Mouse (Mus musculus): Measurements from ENCODE around the gene Palm3.

Gene Palm3

GRCm38 (mm10) chr8:84025863-84026262 lies 4.6 kb downstream of the Palm3 start:
- DNase-seq (ENCODE audit: low spot score), result no peak

- no peak for DNase-seq (ENCODE audit: low spot score)
Measured at GRCm38 (mm10) chr8:84027449-84027848, 6.2 kb downstream of the Palm3 start.

DNA sequence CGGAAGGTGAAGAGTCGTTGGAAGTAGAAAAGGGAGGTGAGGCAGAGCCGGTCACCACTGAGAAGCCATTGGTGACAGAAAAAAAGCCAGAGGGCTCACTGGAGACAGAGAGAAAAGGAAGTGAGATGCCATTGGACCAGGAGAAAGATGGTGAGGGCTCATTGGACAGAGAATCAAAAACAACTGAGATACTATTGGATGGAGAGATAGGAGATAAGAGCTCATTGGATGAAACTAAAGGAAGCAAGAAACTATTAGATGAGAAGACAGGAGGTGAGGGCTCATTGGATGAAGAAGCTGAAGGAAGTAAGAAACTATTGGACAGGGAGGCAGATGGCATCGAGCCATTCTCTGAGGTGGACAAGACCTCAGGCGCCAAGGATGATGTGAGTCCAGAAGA lies 8.0 kb downstream of the Palm3 start:
- DNase-seq (ENCODE audit: low spot score), result no peak

DNA sequence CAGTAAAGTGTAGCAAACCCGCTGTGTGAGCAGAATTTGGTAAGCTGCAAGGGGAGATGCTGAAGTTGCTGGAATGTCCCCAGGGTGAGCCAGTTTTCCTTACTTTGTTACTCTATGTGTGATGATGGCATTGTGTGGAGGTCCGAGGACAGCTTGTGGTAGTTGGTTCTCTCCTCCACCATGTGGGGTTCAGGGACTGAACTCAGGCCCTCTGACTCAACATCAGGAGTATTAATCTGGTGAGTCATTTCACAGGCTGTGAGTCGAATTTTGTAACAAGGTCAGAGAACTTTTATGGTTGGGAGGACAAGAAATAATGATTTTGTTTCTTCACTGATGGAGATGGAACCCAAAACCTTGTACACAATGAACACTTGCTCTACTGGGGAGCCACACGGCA lies 11.5 kb downstream of the Palm3 start:
- DNase-seq (ENCODE audit: low spot score), result no peak

GRCm38 (mm10) chr8:84038015-84038414 lies 16.7 kb downstream of the Palm3 start:
- DNase-seq (ENCODE audit: low spot score), result no peak

DNA sequence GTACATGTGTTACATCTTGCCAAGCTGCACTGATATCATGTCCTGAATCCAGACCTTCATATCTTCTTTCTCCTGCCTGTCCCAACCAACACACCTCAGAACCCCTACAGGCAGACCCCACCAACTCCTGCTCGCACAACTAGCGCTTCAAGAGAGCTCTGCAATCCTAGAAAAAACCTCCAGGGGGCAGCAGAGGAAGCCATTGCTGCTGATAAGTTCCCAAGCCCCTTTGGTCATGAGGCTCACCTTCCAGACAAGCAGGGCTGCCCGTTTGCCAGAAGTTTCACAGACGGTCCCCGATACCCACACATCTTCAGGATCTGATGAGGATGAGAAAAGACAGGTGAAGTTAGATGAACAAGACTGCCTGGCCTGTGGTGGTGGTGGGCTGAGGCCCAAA lies 17.8 kb downstream of the Palm3 start:
- DNase-seq (ENCODE audit: low spot score), result peak; percentile 81

- DNase-seq (ENCODE audit: low spot score), result peak; percentile 40
Measured at GRCm38 (mm10) chr8:84042066-84042947, 21.0 kb downstream of the Palm3 start, which contains the start of gene Il27ra. Il27ra (minus strand) TSS chr8:84042589.

DNA sequence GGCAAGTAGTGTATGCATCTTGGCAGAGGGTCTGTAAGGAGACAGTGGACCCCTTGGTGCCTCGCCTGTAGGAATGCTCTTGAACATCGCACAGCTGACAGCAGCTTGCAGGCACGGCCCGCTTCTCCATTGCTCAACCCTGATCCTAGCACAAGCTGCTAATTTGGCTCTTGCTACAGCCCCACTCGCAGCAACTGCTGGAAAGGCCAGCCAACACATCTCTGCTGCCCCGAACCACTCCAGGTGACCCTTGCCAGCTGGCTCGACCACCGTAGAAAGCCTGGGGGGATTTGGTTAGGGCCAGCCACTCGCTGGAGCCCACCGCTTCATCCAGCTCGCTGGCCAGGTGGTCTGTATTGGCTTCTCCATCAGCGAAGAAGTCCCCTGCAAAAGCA lies 21.7 kb downstream of the Palm3 start:
- no peak for DNase-seq (ENCODE audit: low spot score)

- no peak for DNase-seq (ENCODE audit: low spot score)
Measured at GRCm38 (mm10) chr8:84044103-84044502, 22.8 kb downstream of the Palm3 start.

DNA sequence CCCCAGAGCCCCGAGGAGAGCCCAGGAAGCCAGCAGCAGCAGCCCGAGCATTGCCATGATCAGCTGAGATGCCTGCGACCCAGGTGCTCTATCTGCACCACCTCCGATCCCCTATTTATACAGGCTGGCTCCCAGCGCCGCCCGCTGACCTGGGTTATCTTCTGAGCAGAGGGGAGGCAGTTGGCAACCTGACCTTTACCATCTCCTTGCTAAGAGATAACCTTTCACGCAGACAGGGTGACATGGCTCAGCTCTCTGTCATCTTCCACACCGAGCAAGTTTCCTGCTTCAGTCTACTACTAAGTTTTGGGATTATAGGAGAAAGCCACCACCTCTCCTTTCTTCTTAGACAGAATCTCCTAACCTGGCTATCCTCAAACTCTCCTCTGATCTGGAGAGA lies 23.6 kb downstream of the Palm3 start, which contains the start of gene Rln3:
Rln3 (minus strand) TSS at position 101 of the 400 bp plus-strand sequence.
- no peak for DNase-seq (ENCODE audit: low spot score)

- no peak for DNase-seq (ENCODE audit: low spot score)
Measured at GRCm38 (mm10) chr8:84046505-84046904, 25.2 kb downstream of the Palm3 start.

- DNase-seq (ENCODE audit: low spot score), result no peak
Measured at GRCm38 (mm10) chr8:84048171-84048570, 26.9 kb downstream of the Palm3 start.

GRCm38 (mm10) chr8:84052746-84053145 lies 31.5 kb downstream of the Palm3 start:
- no peak for DNase-seq (ENCODE audit: low spot score)

- no peak for DNase-seq (ENCODE audit: low spot score)
Measured at GRCm38 (mm10) chr8:84053229-84053628, 32.0 kb downstream of the Palm3 start.

DNA sequence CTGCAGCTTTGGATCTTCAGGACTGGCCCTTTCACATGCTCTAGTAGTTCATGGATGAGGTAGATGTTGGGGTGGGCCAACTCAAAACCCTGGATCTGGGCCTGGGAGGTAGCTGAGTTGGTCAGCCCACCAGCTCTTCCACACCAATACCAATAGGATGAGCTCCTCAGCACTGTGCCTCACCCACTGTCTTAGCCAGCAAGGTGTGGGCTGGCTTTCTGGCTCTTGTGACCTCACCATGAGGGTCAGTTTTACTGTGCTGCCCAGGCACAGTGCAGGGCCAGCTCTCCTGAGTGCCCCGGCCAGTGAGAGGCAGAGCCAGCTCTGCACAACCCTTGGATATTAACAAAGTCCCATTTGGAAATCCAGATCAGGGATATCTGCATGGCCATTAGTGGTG lies 36.6 kb downstream of the Palm3 start:
- no peak for DNase-seq (ENCODE audit: low spot score)

GRCm38 (mm10) chr8:84059226-84059625 lies 38.0 kb downstream of the Palm3 start:
- DNase-seq (ENCODE audit: low spot score), result no peak

DNA sequence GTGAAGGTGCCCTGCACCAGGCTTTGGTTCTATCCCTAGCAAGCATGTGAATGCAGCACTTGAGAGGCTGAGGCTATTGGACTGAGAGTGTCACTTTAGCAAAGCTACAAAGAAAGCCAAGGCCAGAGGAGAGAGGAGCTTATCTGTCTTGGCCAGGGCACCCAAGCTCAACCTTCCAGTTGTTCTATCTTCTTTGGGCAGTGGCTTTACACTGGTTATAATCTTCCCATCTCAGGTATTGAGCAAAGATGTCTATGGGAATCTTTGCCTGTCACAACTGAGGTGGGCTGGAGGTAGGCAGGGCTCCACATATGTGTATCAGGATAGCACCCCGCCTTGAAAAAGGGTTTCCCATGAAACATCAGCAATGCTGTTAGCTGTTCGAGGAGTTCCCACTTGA lies 39.0 kb downstream of the Palm3 start:
- DNase-seq (ENCODE audit: low spot score), result no peak

GRCm38 (mm10) chr8:84063861-84064610 lies 42.8 kb downstream of the Palm3 start:
- DNase-seq (ENCODE audit: low spot score), result no peak

DNA sequence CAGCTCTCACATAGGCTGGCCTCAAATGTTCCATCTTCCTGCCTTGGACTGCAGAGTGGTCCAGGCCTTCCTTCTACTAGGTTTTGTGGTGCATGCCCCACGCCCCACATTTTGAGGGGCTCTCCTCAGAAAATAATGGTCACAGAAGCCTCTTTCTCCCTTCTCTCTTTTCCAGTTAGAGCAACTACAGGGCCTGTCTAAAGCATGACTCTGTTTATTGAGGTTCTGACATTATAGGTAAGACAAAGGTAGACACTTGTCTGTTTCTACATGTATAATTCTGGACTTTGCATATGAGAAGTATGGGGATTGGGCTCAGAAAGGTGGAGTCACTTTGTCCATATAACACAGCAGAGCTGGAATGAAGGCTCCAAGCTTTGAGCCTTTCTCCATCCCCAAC lies 43.8 kb downstream of the Palm3 start, which contains the start of gene Gm10643:
Gm10643 (minus strand) TSS at position 101 of the 400 bp plus-strand sequence.
- no peak for DNase-seq (ENCODE audit: low spot score)

GRCm38 (mm10) chr8:84065457-84066072 lies 44.3 kb downstream of the Palm3 start:
- no peak for DNase-seq (ENCODE audit: low spot score)

- DNase-seq (ENCODE audit: low spot score), result peak; percentile 100
Measured at GRCm38 (mm10) chr8:84066291-84066930, 45.1 kb downstream of the Palm3 start, which contains the start of gene Rfx1. Rfx1 (plus strand) TSS chr8:84066834.

- peak; percentile 95 for DNase-seq (ENCODE audit: low spot score)
Measured at GRCm38 (mm10) chr8:84067047-84067573, 45.8 kb downstream of the Palm3 start.
